Mouse (Mus musculus) E14TG2a.4 (cell line): Measurements from ENCODE around the gene Zic3.

Source experiments
- CTCF ChIP-seq: conservative IDR thresholded peaks from 2 replicates; pipeline ENCODE4 v1.5.1; 2014; ENCODE audit warnings: low read length
- POU5F1 ChIP-seq: IDR thresholded peaks from 2 replicates; pipeline ENCODE4 v1.6.1; 2014; ENCODE audit warnings: low read length, borderline replicate concordance

DNA sequence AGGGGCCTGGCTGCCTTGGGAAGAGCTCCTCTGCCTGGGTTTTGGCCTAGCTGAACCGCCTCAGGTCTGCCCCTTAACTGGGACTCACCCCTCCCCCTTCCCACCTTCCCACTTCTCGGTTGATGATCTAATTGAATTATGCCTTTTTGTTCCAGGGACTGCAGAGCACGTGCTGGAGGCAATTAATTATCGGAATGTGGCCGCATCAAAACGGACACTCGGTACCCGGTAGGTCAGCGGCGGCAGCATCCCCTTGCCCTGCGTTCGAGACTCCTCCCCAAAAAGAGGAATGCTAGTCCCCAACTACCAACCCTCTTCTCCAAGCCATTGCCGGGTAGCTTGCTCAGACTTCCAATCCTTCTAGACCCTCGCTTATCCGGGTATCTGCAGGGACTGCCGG lies 5.6 kb downstream of the Zic3 start:
- TF ChIP-seq CTCF = no peak
- no peak for TF ChIP-seq POU5F1
